Mouse (Mus musculus) ZHBTc4 (cell line): ENCODE measurements around the gene Dnajc12.
"Not testable (repeated sequence)": the region's sequence is repeated elsewhere in the genome, so short reads cannot be mapped to it uniquely, and the experiment has no call there.

Experiments used
- DNase-seq: peaks from one replicate; pipeline ENCODE4 v3.0.0-alpha.2; 2011; ENCODE audit warnings: low read depth, low spot score

The Dnajc12 gene

GRCm38 (mm10) chr10:63429785-63430305, 47.6 kb downstream of the Dnajc12 start, which contains the start of gene Ctnna3:
Gene Ctnna3 (plus strand): TSS chr10:63430098.
- DNase-seq = peak; percentile 97

DNA sequence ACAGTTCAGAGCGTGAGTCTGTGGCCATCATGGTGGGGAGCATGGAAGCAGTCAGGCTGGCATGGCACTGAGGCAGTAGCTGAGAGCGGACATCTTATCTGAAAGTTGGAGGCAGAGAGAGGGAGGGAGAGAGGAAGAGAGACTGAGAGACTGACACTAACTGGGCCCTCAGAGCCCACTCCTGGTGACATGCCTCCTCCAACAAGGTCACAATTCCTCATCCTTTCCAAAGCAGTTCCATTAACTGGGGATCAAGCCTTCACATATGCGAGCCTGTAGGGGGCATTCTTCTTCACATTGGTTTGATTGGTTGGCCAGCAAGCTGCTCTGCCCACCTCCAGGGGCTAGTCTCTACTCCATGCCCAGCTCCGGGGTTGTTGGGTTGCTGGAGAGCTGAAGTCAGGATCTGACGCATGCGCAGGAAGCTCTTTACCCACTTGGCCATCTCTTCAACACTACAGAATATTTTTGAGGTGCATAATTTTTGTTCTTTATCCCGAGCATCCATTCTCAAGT, 49.0 kb downstream of the Dnajc12 start:
- DNase-seq = peak; percentile 71

- no peak for DNase-seq
Observed at GRCm38 (mm10) chr10:63432099-63432498, 49.9 kb downstream of the Dnajc12 start.

GRCm38 (mm10) chr10:63432887-63433286, 50.6 kb downstream of the Dnajc12 start:
- no peak for DNase-seq

- DNase-seq = no peak
Observed at GRCm38 (mm10) chr10:63438736-63439262, 56.6 kb downstream of the Dnajc12 start.

DNA sequence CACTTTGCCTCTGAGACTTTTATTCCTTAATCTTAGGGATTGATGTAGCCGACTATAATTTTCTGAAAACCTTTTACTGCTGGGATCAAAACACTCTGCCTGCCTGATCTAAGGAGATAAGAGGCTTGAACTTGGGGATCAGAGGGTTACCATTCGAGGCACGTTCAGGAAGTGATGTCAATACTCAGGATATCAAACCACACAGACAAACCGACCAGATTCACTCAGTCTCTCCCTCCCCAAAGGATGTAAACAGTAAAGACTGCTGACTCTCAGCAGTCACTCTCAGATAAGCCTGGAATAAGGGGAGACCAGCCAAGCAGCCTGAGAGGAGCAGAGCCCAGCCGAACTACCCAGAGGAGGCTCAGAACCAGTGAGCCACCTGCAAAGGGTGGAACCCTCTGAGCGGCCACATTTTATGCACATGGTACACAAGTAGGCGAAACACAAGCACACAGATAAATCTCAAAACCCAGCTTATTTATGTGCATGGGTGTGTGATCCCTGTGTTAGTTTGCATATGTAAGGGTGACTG, 57.5 kb downstream of the Dnajc12 start:
- peak; percentile 16 for DNase-seq

- DNase-seq = not testable (repeated sequence)
Observed at GRCm38 (mm10) chr10:63444602-63445387, 62.6 kb downstream of the Dnajc12 start.

GRCm38 (mm10) chr10:63453926-63454325, 71.7 kb downstream of the Dnajc12 start:
- DNase-seq = no peak

DNA sequence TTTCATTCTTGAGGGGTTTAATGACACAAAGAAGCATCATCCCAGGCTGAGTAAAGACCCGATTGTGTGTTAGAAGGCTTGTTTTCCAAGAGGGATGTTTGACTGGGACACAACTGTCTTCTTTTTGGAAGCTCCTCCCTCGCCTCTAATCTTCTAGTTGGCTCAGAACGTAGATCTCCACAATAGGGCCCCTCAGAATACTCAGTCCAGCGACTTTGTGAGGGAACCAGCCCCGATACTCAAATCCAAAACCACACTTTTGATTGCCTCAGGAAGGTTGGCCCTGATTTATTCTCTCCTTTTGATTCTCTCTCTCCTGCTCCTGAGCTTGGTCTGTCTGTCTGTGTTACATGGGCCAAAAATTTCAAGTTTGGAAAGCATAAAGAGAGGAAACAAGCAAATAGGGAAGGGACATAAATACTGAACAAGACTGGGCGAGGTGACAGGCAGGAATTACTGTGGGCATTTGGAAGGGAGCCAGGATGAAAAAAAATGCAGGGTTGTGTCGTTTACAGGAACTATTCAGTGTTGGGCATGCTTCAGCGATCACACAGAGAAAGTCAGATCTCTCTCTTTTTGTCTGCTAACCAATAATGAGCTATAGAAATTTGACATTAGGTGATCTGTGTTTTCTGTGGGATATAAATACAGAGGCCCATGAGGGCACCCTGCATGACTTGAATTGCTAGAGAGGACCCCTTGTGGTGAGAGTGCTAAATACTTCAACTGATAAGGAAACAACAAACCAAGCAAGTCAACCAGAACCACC, 73.1 kb downstream of the Dnajc12 start:
- DNase-seq = no peak

DNA sequence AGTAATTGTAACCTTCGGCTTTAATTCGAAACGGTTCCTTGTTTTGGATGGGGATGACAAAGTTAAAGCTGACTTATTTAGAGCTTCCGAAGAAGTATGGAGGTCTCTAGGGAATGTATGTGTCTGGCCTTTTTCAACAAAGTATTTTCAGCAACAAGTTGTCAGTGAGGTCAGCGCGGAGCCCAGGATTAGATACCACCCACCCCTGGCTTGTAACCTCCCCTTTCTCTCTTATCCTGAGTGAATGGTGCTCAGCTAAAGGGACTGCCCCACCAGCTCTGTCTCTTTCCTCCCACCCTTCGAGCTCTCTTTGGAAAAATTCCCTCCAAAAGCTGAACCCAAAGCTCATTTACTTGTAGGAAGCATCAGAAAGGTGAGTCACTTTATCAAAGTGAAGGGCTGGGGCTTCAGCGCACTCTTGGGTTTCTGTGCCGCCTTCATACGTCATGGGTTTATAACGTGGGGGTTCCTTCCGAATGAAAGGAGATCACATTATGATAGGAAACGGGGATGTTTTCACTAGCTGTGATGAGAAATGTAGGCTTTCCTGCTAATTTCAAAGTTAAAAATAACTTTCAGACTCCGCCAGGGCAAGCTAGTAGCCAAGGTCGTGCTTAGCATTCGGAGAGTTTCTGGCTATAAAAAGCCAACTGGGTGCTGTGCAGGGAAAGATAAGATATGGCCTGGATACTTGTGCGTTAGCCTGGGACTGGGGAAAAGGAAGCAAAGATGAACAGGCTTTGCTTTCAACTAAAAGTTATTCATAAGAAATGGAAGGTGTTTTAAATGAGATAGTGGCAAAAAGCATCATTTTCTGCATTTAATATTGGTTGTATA, 75.3 kb downstream of the Dnajc12 start:
- no peak for DNase-seq
